Mouse (Mus musculus) urinary bladder, adult 2 months (tissue): ENCODE measurements around the gene Fam13c. TPM values are rescaled to one million over a fixed set of nuclear protein-coding genes. Genes with fewer than 3 reads are reported as not detected.

Experiments used
- DNase-seq: peaks from one replicate; pipeline ENCODE4 v3.0.0; 2022; ENCODE audit warnings: low spot score
- polyA plus RNA-seq: library from polyadenylated mRNA; depleted of rRNA; stranded (reverse); fragments of >200 nt; gene quantifications from 2 replicates; pipeline ENCODE4 v1.2.3, GENCODE M21; 2012; rRNA removed

Fam13c gene
- polyA plus RNA-seq, 1 experiment = 11.5 TPM

DNA sequence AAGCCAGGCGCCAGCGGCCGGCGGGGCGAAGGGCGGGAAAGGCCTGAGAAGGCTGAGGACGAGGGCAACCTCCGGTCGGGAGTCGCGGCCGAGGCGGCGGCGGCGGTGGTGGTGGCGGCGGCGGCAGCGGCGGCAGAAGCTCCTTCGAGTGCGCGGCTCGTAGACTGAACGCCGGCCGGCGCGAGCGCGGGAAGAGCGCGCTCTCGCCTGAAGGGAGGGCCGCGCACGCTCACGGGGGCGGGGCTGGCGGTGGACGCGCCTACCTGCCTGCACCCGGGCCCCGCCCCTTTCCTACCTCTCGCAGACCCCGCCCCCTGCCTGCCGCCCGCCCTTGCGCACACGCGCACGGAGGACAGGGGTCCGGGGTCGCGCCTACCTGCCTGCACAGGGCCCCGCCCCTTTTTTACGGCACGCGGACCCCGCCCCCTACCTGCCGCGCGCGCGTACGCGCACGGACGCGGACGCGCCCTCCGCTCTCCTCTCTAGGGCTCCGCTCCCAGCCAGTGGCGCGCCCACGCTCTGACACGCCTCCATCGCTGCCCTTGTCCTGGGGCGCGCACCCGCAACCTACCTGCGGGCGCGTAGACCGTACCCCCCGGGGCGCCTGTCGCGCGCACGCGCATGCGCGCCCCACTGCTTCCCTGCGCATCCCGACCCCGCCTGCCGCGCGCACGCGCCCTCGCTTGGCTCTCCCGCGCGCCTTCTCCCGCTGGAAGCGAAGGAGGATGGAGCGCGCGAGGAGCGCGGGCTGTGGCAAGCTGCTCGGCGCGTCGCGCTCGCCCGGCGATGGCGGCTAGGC, 159.0 kb downstream of the Fam13c start:
- peak; percentile 50 for DNase-seq

DNA sequence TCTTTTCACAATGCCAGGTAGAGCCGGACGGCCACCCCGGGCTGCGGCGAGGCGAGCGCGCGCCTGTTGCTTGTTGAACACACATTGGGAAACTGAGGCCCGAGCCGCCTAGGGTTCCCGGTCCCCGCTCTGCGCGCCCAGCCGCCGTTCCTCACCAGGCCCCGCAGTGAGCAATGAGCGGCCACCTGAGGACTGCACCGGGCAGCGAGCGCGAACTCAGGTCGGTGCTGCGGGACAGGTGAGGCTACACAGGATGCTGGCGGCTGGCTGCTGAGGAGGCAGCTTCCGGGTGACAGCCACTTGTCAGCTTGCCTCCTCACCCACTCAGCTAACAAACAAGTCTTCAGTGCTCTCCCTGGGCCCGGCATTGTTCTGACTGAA, 159.6 kb downstream of the Fam13c start:
- DNase-seq = no peak

Other genes with a start within 250 kb of the Fam13c start
- 0.34 and 1.5 TPM in 2 replicates for gene Mrln, start 235.8 kb upstream of the Fam13c start, polyA plus RNA-seq
- gene Slc16a9, start 195.4 kb upstream of the Fam13c start, polyA plus RNA-seq = 9.1 and 11.1 TPM in 2 replicates
- gene Phyhipl, start 215.5 kb downstream of the Fam13c start, polyA plus RNA-seq = 0.16 and 0.21 TPM in 2 replicates